Mouse (Mus musculus) regulatory T cell (primary cell): ENCODE measurements around the gene Srcin1.

Experiments used
- in situ Hi-C: fragments of 300-600 bp; cut with MboI, MseI; formaldehyde crosslinking; loops from one replicate; pipeline ENCODE4 v1.15.1; 2025; ENCODE audit warnings: high pct_unique_total_duplicates

Srcin1 gene

GRCm38 (mm10) chr11:97534442-97535307, 41.3 kb downstream of the Srcin1 start:
- in situ Hi-C loops, result no loop called here

- in situ Hi-C loops, result no loop called here
Observed at GRCm38 (mm10) chr11:97533653-97534052, 42.3 kb downstream of the Srcin1 start.

GRCm38 (mm10) chr11:97532950-97533582, 42.9 kb downstream of the Srcin1 start:
- in situ Hi-C loops, result no loop called here

- in situ Hi-C loops, result no loop called here
Observed at GRCm38 (mm10) chr11:97532354-97532753, 43.6 kb downstream of the Srcin1 start.

- in situ Hi-C loops, result no loop called here
Observed at GRCm38 (mm10) chr11:97531381-97532260, 44.4 kb downstream of the Srcin1 start.

- in situ Hi-C loops, result no loop called here
Observed at GRCm38 (mm10) chr11:97530961-97531360, 45.0 kb downstream of the Srcin1 start.

GRCm38 (mm10) chr11:97530069-97530468, 45.9 kb downstream of the Srcin1 start:
- in situ Hi-C loops, result no loop called here

- in situ Hi-C loops, result no loop called here
Observed at GRCm38 (mm10) chr11:97528282-97528808, 47.6 kb downstream of the Srcin1 start.

- in situ Hi-C loops, result no loop called here
Observed at GRCm38 (mm10) chr11:97525313-97525712, 50.7 kb downstream of the Srcin1 start.

- in situ Hi-C loops, result no loop called here
Observed at GRCm38 (mm10) chr11:97524306-97524705, 51.7 kb downstream of the Srcin1 start.

- in situ Hi-C loops, result no loop called here
Observed at GRCm38 (mm10) chr11:97523827-97524261, 52.1 kb downstream of the Srcin1 start.

- in situ Hi-C loops, result no loop called here
Observed at GRCm38 (mm10) chr11:97523107-97523506, 52.9 kb downstream of the Srcin1 start.

- in situ Hi-C loops, result no loop called here
Observed at GRCm38 (mm10) chr11:97521741-97522474, 54.1 kb downstream of the Srcin1 start.

- in situ Hi-C loops, result no loop called here
Observed at GRCm38 (mm10) chr11:97520541-97520940, 55.4 kb downstream of the Srcin1 start.

GRCm38 (mm10) chr11:97513066-97513465, 62.9 kb downstream of the Srcin1 start:
- in situ Hi-C loops, result loop anchor here (10.0 kb wide), 1 partner anchor 1068 kb away; no protein-coding TSS in a partner anchor

- in situ Hi-C loops, result loop anchor here (10.0 kb wide), 1 partner anchor 1068 kb away; no protein-coding TSS in a partner anchor
Observed at GRCm38 (mm10) chr11:97512511-97512910, 63.5 kb downstream of the Srcin1 start.

- in situ Hi-C loops, result loop anchor here (10.0 kb wide), 1 partner anchor 1067 kb away; no protein-coding TSS in a partner anchor
Observed at GRCm38 (mm10) chr11:97511661-97512369, 64.2 kb downstream of the Srcin1 start.

GRCm38 (mm10) chr11:97510966-97511660, 64.9 kb downstream of the Srcin1 start:
- in situ Hi-C loops, result loop anchor here (10.0 kb wide), 1 partner anchor 1066 kb away; no protein-coding TSS in a partner anchor
